Mouse (Mus musculus): ENCODE measurements at regions not wholly inside any gene's neighbourhood (a gene's known extent, or its start where the extent isn't known, plus 50 kb on each side); places are given as distances from the start of the nearest gene placed in this dataset.

GRCm38 (mm10) chr5:75342599-75342998, 190.5 kb downstream of the Pdgfra start:
- TF ChIP-seq CTCF (IDR thresholded peaks at IDR 0.05; ENCODE audit: low read depth) (no peak), EP300 (IDR thresholded peaks at IDR 0.05; ENCODE audit: low read depth) (no peak)
